Mouse (Mus musculus): ENCODE measurements around the gene Olfr955.

DNA sequence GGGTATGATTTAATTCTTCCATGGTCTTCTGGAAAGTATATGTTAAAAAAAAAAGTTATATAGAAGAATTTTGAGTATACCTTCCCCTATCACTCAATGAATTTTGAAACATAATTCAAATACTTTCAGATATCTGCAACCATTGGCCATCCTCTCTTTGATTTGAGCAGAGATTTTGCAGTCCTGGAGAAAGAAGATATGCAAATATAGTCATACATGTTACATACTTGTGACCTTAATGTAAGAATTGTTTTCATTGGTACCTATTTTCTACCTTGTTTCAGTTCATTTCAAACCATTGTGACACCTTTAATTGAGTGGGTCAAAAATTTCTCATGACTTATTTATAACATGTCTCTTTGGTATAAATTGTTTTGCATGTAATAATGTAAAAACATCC is 44.7 kb downstream of the Olfr955 start, which contains the start of gene Olfr952:
- TF ChIP-seq POLR2A (IDR thresholded peaks at IDR 0.05; ENCODE audit: borderline replicate concordance, control insufficient read depth, low read depth, low read length): no peak
- no peak for TF ChIP-seq CTCF (IDR thresholded peaks at IDR 0.05; ENCODE audit: control insufficient read depth, insufficient read depth, low read length)

Data from bone marrow, adult 2 months (tissue).